Mouse (Mus musculus) small intestine, adult 2 months (tissue): ENCODE measurements around the gene Eri3. TPM values are rescaled to one million over a fixed set of nuclear protein-coding genes. Genes with fewer than 3 reads are reported as not detected.

ENCODE experiments used
- H3K27ac ChIP-seq: fragments of 200-500 bp; 2 replicates; pipeline ENCODE4 v1.5.1; 2012; ENCODE audit warnings: low read depth, low read length, control low read depth, inconsistent platforms; ENCODE audit not compliant: insufficient read depth
- H3K27me3 ChIP-seq: fragments of 200-500 bp; 2 replicates; pipeline ENCODE4 v1.6.1; 2012; ENCODE audit warnings: mild to moderate bottlenecking, moderate library complexity, low read length, inconsistent platforms; ENCODE audit not compliant: control insufficient read depth, insufficient read depth
- H3K36me3 ChIP-seq: fragments of 200-500 bp; 2 replicates; pipeline ENCODE4 v1.6.1; 2012; ENCODE audit warnings: mild to moderate bottlenecking, low read length, control low read depth, inconsistent platforms; ENCODE audit not compliant: control insufficient read depth, insufficient read depth
- H3K4me1 ChIP-seq: fragments of 200-500 bp; 2 replicates; pipeline ENCODE4 v1.6.1; 2012; ENCODE audit warnings: low read length, inconsistent platforms, mixed read lengths; ENCODE audit not compliant: control insufficient read depth, insufficient read depth, insufficient read length
- H3K4me3 ChIP-seq: fragments of 200-500 bp; 2 replicates; pipeline ENCODE4 v1.5.1; 2012; ENCODE audit warnings: low read depth, mild to moderate bottlenecking, control low read depth, inconsistent platforms, low read length, moderate library complexity
- CTCF ChIP-seq: fragments of 200-500 bp; IDR thresholded peaks from 2 replicates; pipeline ENCODE4 v1.5.1; 2012; ENCODE audit warnings: low read depth, mild to moderate bottlenecking, control low read depth, inconsistent platforms, low read length, moderate library complexity, mixed read lengths; ENCODE audit not compliant: insufficient replicate concordance, insufficient read length; ENCODE audit errors: extremely low read depth
- POLR2A ChIP-seq: fragments of 200-500 bp; IDR thresholded peaks from 2 replicates; pipeline ENCODE4 v1.6.1; 2012; ENCODE audit warnings: low read depth, mild to moderate bottlenecking, control low read depth, inconsistent platforms, low read length, moderate library complexity
- WGBS: fragments of 180-500 bp; shearing (Covaris S2); methylation state at CpG from one replicate; pipeline ENCODE4 v1.1.7; 2018; 5-methylcytosine and 5-hydroxymethylcytosine counted together
- polyA plus RNA-seq: library from polyadenylated mRNA; depleted of rRNA; stranded (reverse); fragments of >200 nt; gene quantifications from 2 replicates; pipeline ENCODE4 v1.2.3, GENCODE M21; 2012

Gene Eri3
- polyA plus RNA-seq, 1 experiment, result 59.2 TPM

GRCm38 (mm10) chr4:117624660-117625059 lies 74.5 kb downstream of the Eri3 start:
- H3K4me1 ChIP-seq, result peaks cover 10% of the 10 kb centered on the region
- no peak overlapping the region for H3K4me3 ChIP-seq
- no peaks in the 10 kb centered on the region for H3K27me3 ChIP-seq
- TF ChIP-seq POLR2A, result no peak
- no peak for TF ChIP-seq CTCF
- peaks cover 10% of the 10 kb centered on the region for H3K36me3 ChIP-seq
- 90% methylated on average over 5 of the region's 5 CpGs for WGBS
- no peak overlapping the region for H3K27ac ChIP-seq

- TF ChIP-seq POLR2A (no peak), CTCF (0 out of 2 replicates have a peak, but pooled peaks have one; percentile 25)
- no peaks in the 10 kb centered on the region for H3K36me3 ChIP-seq
- no peak overlapping the region for H3K27ac ChIP-seq
- WGBS, result 41% methylated on average over 1 of the region's 1 CpGs
- peaks cover 27% of the 10 kb centered on the region for H3K4me1 ChIP-seq
- no peak overlapping the region for H3K4me3 ChIP-seq
- H3K27me3 ChIP-seq, result no peaks in the 10 kb centered on the region
These were observed 78.3 kb downstream of the Eri3 start for GRCm38 (mm10) chr4:117628464-117628863.

- H3K4me1 ChIP-seq, result peaks cover 33% of the 10 kb centered on the region
- no peaks in the 10 kb centered on the region for H3K36me3 ChIP-seq
- peak overlapping the region; percentile 90 for H3K27ac ChIP-seq
- WGBS, result 40% methylated on average over 6 of the region's 6 CpGs
- H3K4me3 ChIP-seq, result no peak overlapping the region
- TF ChIP-seq CTCF (no peak), POLR2A (no peak)
- H3K27me3 ChIP-seq, result no peaks in the 10 kb centered on the region
These were observed 80.0 kb downstream of the Eri3 start for GRCm38 (mm10) chr4:117630053-117630670.

GRCm38 (mm10) chr4:117633527-117633926 lies 83.4 kb downstream of the Eri3 start:
- H3K27ac ChIP-seq, result peak overlapping the region; percentile 36
- no peak for TF ChIP-seq POLR2A
- no peak for TF ChIP-seq CTCF
- no peaks in the 10 kb centered on the region for H3K36me3 ChIP-seq
- no peaks in the 10 kb centered on the region for H3K27me3 ChIP-seq
- H3K4me3 ChIP-seq, result no peak overlapping the region
- peaks cover 33% of the 10 kb centered on the region for H3K4me1 ChIP-seq
- 46% methylated on average over 5 of the region's 5 CpGs for WGBS

GRCm38 (mm10) chr4:117634642-117635041 lies 84.5 kb downstream of the Eri3 start:
- no peak overlapping the region for H3K27ac ChIP-seq
- WGBS, result 79% methylated on average over 7 of the region's 7 CpGs
- H3K27me3 ChIP-seq, result no peaks in the 10 kb centered on the region
- H3K4me1 ChIP-seq, result peaks cover 23% of the 10 kb centered on the region; the same call in 1 of the 2 replicates
- H3K36me3 ChIP-seq, result no peaks in the 10 kb centered on the region
- TF ChIP-seq CTCF (no peak), POLR2A (no peak)
- H3K4me3 ChIP-seq, result no peak overlapping the region

- Histone ChIP-seq H3K27ac (no peak overlapping the region), H3K4me3 (no peak overlapping the region), H3K27me3 (no peaks in the 10 kb centered on the region), H3K36me3 (peaks cover 3% of the 10 kb centered on the region; the same call in 1 of the 2 replicates), H3K4me1 (peaks cover 13% of the 10 kb centered on the region; the same call in 1 of the 2 replicates)
- WGBS, result 90% methylated on average over 4 of the region's 4 CpGs
- TF ChIP-seq CTCF, result no peak
- no peak for TF ChIP-seq POLR2A
These were observed 86.0 kb downstream of the Eri3 start for GRCm38 (mm10) chr4:117636152-117636551.

- Histone ChIP-seq H3K4me1 (peaks cover 15% of the 10 kb centered on the region; the same call in 1 of the 2 replicates), H3K4me3 (no peak overlapping the region), H3K27ac (no peak overlapping the region), H3K36me3 (peaks cover 3% of the 10 kb centered on the region; the same call in 1 of the 2 replicates), H3K27me3 (no peaks in the 10 kb centered on the region)
- 90% methylated on average over 22 of the region's 22 CpGs for WGBS
- no peak for TF ChIP-seq POLR2A
- no peak for TF ChIP-seq CTCF
These were observed 86.9 kb downstream of the Eri3 start for GRCm38 (mm10) chr4:117636891-117637613.
